Mouse (Mus musculus) liver, embryonic 14.5 days (tissue): ENCODE measurements at regions not wholly inside any gene's neighbourhood (a gene's known extent, or its start where the extent isn't known, plus 50 kb on each side); places are given as distances from the start of the nearest gene placed in this dataset.

ENCODE experiments used
- CTCF ChIP-seq: IDR thresholded peaks from 2 replicates; pipeline ENCODE4 v1.5.1; 2016; ENCODE audit warnings: antibody characterized with exemption, low read depth, control low read depth
- EP300 ChIP-seq: IDR thresholded peaks from 2 replicates; pipeline ENCODE4 v1.6.1; 2016; ENCODE audit warnings: antibody characterized with exemption, low read depth

GRCm38 (mm10) chr13:41703618-41704017, 97.9 kb downstream of the Tmem170b start:
- no peak for TF ChIP-seq EP300
- TF ChIP-seq CTCF, result no peak
